Mouse (Mus musculus) erythroblast, adult 5-6 weeks (primary cell): ENCODE data around the gene Dnmt3a. TPM values are rescaled to one million over a fixed set of nuclear protein-coding genes. Genes with fewer than 3 reads are reported as not detected.

Experiments used
- ATAC-seq: replicated peaks from 2 replicates; pipeline ENCODE4 v1.8.0; 2016; ENCODE audit warnings: moderate number of reproducible peaks, mild to moderate bottlenecking, moderate TSS enrichment, inconsistent platforms; ENCODE audit not compliant: poor library complexity, low FRiP score, severe bottlenecking
- total RNA-seq, 2 experiments: library from RNA; stranded (forward) in 1 of 2; stranded (reverse) in 1 of 2; fragments of 150-400 nt in 1 of 2; fragments of 200-764, 138-1000 nt in 1 of 2; gene quantifications; 2 replicates each; pipeline versions ENCODE4 v1.2.3 to v1.2.4; 2015 to 2017; ENCODE audit warnings: low replicate concordance in 2 of 2

Dnmt3a gene
- total RNA-seq (2015; ENCODE audit: low replicate concordance) (5.4 and 8.6 TPM in 2 replicates), total RNA-seq (2017; ENCODE audit: low replicate concordance) (2.9 and 5.3 TPM in 2 replicates)

DNA sequence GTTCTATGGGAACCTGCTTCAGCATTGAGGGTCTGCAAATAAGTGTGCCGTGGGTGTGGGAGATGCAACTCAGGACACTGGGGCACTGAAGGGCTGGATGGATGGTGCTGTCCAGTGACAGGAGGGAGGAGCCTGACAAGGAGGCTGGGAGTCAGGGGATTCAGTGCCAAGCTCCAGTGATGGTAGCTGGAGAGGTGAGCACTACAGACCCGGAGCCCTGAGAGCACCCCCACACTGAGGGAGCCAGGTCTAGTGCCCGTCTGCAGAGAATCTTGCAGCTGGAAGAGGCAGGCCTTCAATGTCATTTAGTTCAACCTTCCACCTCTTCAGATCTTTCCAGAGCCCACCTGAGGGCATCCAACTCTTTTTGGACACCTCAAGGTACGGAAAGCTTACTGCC, at the start of gene Dnmt3a:
Gene Dnmt3a, plus strand, starts transcription at position 156 of the 400 bp plus-strand sequence.
- no peak for ATAC-seq

DNA sequence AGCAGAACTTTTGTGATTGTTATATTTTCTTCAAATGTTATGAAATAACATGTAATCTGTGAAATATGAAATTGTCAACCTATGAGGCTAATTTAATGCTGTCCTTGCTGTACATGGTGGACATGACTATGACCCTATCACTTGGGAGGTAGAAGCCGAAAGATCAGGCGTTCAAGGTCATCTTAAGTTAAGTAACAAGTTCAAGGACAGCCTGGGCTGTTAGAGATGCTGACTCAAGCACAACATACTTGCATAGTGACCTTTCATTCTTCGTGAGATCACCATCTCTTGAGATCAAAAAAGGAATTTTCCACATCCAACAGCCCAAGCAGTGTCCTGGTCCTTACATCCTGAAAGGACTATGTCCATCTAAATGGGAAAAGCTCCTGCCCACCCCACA, 49.6 kb upstream of the Dnmt3a start:
- ATAC-seq: no peak

DNA sequence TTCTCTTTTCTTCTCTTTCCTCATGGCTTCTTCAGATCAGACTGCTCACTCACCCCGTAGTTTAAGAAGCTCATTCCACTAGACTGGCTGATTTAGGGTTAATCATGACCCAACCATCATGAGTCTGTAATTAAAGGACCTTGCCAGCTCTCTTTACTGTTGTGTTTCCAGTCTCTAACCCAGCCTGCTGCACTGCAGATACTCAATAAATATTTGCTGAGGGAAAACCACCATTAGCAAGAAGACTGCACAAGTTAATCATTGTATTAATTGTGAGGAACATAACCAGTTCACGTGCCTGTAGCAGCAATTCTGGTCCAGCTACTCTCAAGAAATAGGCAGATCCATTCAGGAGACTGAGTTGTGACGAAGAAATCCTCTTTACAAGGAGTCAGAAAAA, 47.7 kb upstream of the Dnmt3a start:
- ATAC-seq: no peak

DNA sequence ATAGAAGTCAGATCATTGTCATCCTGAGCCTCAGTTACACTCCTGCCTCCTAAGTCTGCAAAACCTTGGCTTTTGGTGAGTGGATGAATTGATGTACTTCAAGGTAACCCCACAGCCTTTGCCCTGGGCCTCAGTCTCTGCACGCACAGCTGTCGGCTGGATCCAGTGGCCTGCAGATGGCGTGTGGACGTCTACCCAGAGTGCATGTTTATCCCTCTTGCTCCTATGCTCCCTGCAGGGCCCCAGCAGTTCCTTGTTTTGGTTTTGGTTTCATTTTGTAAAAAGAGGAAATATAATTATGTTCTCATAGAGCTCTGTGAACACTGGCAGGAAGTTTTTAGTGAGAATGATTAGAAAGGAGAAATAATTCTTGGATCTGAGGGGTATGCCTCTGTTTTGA, 46.4 kb upstream of the Dnmt3a start:
- ATAC-seq: no peak

DNA sequence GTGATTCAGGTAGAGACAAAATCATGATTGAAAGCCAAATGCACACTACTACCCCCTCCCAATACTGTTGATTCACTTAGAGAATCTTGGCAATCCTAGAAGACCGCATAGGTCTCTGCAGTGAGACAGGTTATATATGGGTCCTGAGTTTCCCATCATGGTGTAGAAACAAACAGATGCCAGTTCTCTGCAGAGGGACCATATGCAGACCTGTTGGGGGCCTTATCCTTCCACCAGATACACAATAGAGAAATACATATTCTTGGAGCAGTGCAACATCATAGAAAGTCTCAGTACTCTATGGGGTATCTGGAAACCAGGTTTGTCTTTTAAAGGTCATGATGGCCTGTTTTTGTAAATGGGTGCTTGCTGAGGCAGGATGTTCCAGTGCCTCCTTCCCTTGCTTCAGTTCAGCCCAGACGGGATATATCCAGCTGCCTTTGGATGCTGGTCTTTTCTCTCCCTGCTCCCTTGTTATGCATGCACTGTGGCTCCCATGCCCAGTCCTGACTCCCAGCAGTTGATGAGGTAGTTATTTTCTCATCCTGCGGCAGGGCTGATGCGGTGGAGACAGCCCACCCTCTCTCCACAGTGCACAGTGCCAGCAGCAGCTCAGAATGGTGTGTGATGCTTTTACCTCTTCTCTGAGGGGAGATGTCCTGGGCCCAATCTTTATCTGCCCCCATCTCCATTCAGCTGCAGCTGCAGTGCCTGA, 44.8 kb upstream of the Dnmt3a start:
- ATAC-seq: no peak

DNA sequence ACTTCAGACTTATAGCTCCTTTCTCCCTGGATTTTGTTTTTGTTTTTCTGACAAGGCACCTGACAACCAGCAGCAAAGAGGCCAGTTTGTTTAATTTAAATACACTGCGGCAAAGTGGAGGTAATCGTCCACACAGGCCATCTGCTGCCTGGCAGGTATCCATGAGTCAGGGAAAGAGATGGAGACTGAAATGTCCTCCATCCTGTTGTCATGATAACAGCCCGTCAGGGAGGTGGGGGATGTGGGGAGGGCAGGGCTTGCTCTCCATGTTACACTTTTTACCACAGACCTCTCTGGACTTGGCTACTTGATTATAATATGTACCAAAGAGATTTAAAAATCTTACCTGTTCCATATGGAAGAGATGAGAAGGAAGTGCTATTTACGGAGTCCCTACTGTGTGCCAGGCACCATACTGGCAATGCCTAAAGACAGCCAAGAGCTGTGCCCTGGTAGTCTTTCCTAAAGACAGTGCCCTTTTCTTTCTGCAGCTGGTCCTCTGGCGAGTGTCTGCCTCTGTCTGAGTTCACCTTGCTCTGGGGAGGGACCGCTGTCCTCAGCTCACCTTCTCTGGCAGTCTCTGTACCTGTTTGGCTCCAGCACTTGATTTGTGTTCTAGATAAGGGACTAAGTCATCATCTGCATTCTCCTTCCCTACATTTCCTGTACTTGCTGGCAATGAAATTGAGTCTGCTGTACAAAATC, 44.1 kb upstream of the Dnmt3a start:
- no peak for ATAC-seq

DNA sequence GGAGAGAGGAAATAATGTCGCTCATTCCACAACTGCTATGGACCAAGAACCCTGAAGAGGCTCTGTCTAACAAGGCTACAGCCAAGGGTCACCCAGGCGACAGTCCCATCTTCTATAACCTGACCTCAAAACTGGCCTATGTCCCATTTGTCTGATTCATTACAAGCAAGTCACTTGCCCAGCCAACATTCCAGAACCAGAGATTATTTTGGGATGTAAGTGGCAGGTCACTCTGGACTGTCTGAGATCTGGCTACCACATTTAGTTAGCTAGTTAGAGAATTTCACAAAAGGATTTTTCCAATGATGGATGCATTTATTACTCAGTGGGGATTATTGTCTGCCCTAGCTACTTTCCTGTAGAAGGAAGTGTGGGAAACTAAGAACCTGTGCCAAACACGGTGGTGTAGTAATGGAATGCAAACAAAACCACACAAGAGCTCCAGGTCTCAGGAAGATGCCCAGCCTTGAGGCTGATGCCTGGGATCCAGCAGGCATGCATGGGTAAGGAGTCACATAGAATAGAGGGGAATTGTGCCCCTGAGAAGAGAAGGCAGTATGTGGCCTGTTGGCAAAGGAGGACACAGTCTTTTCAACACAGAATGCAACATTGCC, 41.5 kb upstream of the Dnmt3a start:
- no peak for ATAC-seq

DNA sequence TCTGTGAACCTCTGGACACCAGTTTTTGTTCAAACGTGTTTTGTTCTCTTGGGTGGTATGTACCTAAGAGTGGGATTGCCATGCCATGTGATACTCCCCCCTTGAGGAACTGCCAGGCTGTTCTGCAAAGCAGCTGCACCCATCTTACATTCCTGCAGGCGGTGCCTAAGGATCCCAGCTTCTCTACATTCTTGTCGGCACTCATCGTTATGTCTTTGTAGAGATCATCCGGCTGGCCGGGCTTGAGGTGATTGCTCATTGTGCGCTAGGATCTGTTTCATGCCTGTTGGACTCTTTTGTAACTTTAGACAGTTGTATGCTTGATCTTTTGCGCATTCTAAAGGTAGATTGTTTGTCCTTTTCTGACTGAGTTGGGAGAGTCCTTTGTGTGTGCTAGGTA, 38.4 kb upstream of the Dnmt3a start:
- no peak for ATAC-seq

DNA sequence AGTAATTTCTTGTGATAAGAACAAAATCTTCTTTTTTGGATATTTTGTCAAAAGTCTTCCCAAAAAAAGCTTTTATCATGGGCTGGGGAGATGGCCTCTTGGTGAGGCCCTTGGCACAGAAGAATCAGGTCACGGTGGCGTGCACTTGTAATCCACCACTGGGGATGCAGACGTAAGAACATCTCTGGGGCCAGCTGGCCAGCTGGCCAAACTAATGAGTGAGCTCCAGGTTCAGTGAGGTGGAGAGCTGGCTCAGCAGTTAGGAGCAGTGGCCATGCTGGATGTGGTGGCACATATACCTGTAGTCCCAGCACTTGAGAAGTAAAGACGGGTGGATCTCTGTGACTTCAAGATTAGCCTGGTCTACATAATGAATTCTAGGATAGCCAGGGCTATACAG, 37.4 kb upstream of the Dnmt3a start:
- no peak for ATAC-seq

DNA sequence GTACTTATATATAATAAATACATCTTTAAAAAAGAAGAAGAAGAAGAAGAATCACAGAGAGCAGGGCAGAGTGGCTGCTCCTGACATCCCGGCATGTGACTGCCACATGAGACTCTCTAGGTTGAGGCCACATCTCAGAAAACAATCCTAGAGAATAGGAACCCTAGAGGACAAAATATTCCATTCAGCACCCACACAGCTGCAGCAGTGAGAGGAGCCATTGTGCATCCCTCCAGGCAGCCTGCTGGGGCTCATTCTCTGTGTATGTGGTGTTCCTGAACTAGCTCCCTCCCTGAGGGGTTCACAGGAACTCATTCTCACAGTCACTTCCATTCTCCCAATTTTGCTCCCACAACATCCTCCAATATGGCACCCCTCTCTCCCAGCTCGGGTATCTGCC, 35.3 kb upstream of the Dnmt3a start:
- ATAC-seq: no peak

DNA sequence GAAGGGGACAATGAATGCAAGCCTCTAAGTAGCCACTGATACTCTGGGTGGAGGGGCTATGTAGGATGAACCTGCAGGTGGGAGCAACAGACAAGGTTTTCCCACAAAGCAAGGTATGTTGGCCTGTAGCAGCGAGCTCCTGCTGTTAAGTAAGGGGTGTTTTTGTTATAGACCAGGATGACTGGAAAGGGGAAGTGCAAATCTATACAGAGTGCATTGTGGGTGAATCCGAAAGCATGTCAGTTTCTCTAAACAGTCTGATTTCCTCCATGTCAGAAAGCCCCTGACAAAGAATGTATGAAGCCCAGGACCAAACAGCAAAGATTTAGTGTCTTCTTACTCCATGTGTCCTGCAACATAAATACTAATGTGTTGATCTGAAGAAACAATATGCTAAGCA, 34.7 kb upstream of the Dnmt3a start:
- ATAC-seq: no peak

DNA sequence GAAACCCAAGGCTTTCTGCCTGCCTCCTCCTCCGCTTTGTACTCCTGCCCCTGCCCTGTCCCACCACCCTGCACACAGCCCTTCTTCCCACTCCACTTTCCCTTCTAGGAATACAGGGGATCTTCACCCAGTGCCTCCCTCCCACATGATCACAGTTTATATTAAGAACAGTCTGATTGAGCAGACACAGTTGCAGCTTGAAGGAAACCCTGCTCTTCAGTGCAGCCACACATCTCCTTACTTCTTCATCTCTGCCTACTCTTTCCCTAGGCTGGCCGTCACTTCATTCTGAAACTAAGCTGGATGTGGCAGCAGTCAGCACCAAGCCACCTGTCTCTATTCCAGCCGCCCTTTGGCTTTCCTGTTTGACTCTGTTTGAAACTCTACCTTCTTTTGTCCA, 32.2 kb upstream of the Dnmt3a start:
- ATAC-seq: no peak

DNA sequence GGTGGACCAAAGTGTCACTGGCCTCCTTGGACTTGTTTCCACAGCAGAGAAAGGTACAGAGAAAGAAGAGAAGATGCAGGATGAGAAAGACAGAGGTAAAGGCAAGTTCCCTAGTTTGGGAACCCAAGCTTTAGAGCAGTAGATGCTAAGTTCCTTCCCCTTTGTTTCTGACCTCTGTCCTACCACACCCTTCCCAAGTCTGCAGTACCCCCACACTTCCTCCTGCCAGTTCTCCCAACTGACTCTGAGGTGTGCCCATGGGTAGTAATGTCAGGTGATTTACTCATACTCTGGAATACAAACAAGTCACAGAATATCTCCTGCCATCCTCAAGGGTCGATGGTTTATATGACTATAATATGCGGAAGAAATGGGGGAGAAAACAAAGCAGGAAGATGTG, 29.8 kb upstream of the Dnmt3a start:
- ATAC-seq: no peak

DNA sequence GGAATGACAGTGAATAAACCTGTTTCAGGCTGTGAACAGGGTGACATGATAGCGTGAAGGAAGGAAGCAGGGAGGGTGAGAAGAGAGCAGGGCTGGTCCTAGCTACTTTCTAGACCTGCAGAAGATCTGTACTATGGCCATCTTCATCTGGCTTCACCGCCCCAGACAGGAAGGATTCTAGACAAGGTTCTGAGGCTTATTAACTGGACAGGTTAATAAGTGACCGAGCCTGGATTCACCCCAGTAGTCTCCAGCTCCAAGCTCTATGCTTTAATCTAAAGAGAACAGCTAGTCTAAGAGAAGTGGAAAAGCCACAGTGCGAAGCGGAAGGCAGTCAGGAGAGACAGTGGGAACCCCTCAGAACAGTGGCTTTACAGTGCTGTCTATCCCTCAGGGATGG, 28.1 kb upstream of the Dnmt3a start:
- ATAC-seq: no peak

DNA sequence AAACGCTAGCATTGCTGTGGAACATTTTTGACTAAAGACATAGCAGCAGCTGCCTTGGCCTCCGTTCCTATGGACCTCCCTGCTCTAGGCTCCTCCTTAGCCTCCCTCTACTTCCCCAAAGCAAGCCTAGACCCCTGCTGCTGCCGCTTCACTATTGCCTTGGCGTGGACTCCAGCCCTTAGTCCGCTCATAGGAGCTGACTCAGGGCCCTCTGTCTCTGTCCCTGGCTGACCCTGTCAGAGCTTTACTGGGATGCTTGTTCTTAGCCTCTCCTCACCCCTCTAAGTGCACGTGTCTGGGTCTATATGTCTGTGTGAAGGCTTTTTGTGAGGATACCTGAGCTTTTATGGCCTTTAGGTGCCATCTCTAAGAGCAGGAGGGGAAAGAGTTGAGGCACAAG, 27.5 kb upstream of the Dnmt3a start:
- no peak for ATAC-seq

DNA sequence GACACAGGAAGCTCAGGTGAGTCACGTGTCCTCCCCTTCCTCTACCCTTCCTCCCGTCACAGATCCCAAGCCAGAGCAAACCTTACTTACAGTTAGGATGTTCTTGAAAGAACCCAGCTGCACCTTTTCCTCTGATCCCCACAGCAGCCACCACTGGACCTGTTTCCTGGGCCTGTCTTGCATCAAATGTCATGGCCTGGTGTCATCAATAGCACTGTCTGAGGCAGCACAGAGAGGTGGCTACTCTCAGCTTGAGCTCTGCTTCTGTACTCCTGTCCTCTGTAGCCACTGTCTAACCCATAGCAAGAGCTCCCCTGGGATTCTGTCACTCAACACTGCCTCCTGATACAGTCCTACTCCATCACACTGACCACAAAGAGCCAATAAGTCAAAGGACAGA, 26.2 kb upstream of the Dnmt3a start:
- ATAC-seq: no peak

DNA sequence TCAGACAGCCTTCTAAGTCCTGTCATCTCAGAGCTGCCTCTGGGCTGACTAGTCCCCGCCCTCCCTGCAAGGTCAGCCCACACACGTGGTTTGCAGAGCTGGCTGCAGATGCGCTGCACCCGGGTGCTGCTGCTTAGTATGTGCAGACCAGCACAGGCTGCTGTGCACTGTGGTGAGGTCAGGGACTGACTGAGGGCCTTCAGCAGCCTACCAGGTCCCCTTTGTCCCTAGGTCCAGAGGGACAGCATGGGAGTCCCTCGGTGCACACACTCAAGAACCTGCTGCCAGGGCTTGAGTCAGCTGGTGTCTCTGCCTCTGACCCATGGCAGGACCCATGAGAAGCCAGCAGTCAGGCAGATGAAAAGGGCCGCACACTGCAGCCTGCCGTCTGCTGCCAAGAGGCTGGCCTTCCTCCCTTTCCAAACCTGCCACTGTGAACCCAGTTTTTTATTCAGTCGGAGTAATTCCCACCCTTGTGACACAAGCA, 25.4 kb upstream of the Dnmt3a start:
- no peak for ATAC-seq

DNA sequence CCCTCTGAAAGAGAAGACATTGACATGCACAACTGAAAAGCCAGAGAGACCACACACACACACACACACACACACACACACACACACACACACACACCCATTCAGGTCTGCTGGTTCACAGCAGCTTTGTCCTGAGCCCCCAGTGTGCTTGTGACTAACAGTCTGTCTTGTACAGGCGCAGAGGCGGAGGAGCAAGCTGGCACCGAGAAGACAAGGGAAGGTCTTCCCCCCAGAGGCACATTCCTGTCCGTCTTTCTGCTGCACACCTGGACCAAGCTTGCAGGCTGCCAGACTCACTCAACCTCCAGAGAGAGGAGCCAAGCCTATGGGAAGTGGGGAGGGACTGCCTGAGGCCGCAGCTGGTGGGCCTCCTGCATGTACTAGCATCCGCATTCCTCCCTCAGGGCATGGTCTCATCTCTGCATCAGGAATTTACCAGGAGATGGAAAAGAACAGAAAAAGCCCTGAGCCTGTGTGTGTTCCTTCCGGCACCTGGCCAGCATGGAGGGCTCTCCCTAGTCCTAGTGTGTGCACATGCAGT, 24.8 kb upstream of the Dnmt3a start:
- no peak for ATAC-seq

DNA sequence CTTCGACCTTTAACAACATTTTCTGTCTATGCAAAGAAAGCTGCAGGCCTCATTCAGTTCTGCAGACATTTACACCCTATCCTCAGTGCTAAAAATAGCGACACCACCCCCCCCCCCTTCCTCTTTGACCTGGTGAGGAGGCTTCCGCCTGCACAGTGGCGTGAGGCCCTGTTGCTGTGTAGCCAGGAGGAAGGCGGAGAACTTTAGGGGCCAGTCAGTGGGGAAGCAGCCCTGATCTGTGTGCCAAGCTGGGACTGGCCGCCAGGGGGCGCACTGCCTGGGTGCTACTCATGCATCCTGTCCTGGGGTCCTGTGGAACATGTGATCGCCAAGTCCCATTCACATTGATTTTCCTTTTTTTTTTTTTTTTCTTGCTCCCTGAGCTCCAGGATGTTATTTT, 24.3 kb upstream of the Dnmt3a start:
- peak; percentile 57 for ATAC-seq

DNA sequence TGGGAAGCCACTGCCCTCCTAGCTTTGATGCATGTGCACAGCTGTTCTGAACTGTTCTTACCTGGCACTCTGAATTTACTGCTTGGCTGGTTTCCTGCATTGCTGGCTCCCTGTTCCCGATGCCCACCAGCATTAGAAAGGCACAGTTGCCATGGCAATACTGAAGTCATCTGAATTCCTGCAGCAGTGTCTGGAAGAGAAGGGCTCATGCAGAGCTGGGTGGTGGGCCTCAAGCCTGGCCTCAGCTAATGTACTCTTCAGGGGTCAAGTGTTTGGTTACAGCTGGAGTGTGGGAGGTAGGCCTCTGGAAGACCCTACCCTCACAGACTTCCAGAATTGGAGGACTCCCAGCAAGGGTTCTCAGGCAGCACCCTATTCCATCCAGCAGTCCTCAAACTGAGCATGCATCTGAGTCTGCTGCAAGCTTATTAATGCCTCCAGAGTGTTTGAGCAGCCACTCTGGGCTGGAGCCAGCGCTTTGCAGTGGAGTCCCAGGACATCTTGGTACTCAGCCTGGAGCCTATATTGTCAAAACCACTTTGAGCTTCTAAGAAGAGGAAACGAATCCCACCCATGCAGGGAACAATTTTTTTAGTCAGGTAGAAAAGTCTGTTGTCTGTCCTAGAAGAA, 22.5 kb upstream of the Dnmt3a start:
- ATAC-seq: no peak
